Mouse (Mus musculus) hindbrain, embryonic 16.5 days (tissue): ENCODE measurements around the gene Shroom3. TPM values are rescaled to one million over a fixed set of nuclear protein-coding genes. Genes with fewer than 3 reads are reported as not detected.

Experiments used
- ATAC-seq: fragments of 200-750 bp; cut with Nextera tagmentation; 2 replicates; pipeline ENCODE4 v1.8.0; 2017; ENCODE audit warnings: moderate TSS enrichment, moderate library complexity
- H3K27ac ChIP-seq: fragments of 300-500 bp; sonication (generic); 2 replicates; pipeline ENCODE4 v1.5.1; 2014; ENCODE audit warnings: low read depth, mild to moderate bottlenecking, control low read depth, low read length, moderate library complexity
- H3K27me3 ChIP-seq: fragments of 300-500 bp; sonication (generic); replicated peaks from 2 replicates; pipeline ENCODE4 v1.6.1; 2014; ENCODE audit warnings: low read length; ENCODE audit not compliant: control insufficient read depth, insufficient read depth
- H3K36me3 ChIP-seq: fragments of 300-500 bp; sonication (generic); 2 replicates; pipeline ENCODE4 v1.6.1; 2014; ENCODE audit warnings: mild to moderate bottlenecking, low read length, moderate library complexity, mixed read lengths; ENCODE audit not compliant: control insufficient read depth, insufficient read depth
- H3K4me1 ChIP-seq: fragments of 300-500 bp; sonication (generic); 2 replicates; pipeline ENCODE4 v1.6.1; 2014; ENCODE audit warnings: low read depth, low read length; ENCODE audit not compliant: control insufficient read depth, insufficient read depth
- H3K4me2 ChIP-seq: fragments of 300-500 bp; sonication (generic); 2 replicates; pipeline ENCODE4 v1.6.1; 2014; ENCODE audit warnings: mild to moderate bottlenecking, low read length, control low read depth, moderate library complexity
- H3K4me3 ChIP-seq: fragments of 300-500 bp; sonication (generic); 2 replicates; pipeline ENCODE4 v1.5.1; 2014; ENCODE audit warnings: mild to moderate bottlenecking, low read length, control low read depth, moderate library complexity
- H3K9ac ChIP-seq: fragments of 300-500 bp; sonication (generic); 2 replicates; pipeline ENCODE4 v1.6.1; 2014; ENCODE audit warnings: low read depth, mild to moderate bottlenecking, control low read depth, low read length, moderate library complexity
- H3K9me3 ChIP-seq: fragments of 300-500 bp; sonication (generic); 2 replicates; pipeline ENCODE4 v1.6.1; 2014; ENCODE audit warnings: mild to moderate bottlenecking, low read length, moderate library complexity; ENCODE audit not compliant: control insufficient read depth
- WGBS: fragments of 180-500 bp; shearing (Covaris S2); extraction: QIAGEN DNeasy Blood & Tissue Kit; methylation state at CpG from one replicate; pipeline ENCODE4 v1.1.7; 2014; 5-methylcytosine and 5-hydroxymethylcytosine counted together
- polyA plus RNA-seq: library from polyadenylated mRNA; unstranded; fragments of >200 nt; fragmentation: Nextera tagmentation; extraction: Ambion mirVana; gene quantifications from 2 replicates; pipeline ENCODE4 v1.2.1, GENCODE M21; 2015

Shroom3 gene
- polyA plus RNA-seq, 1 experiment from 2014 or later, result 1.4 TPM

DNA sequence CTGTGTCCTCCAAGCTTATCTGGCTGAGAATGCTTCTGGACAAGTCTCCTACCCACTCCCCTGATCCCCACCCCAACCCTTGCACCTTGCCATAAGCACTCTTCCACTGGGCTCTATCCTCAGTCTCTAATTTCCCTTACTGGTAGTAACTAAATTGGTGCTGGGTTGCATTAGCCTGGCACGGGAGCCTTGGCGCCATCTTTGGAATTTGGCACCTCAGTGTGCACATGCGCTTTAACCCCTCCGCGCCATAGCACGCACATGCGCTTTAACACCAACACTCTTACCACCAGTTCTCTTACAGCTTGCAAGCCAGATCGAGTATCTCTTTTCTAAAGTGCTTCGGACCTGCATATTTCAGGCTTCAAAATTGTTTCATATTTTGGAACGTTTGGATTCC, 192.6 kb downstream of the Shroom3 start:
- H3K4me2 ChIP-seq, result no peak overlapping the region
- H3K9ac ChIP-seq, result no peak overlapping the region
- WGBS, result 97% methylated on average over 10 of the region's 10 CpGs
- H3K4me3 ChIP-seq, result no peak overlapping the region
- no peaks in the 10 kb centered on the region for H3K27me3 ChIP-seq
- ATAC-seq, result no peak
- H3K4me1 ChIP-seq, result no peaks in the 10 kb centered on the region
- no peaks in the 10 kb centered on the region for H3K9me3 ChIP-seq
- no peaks in the 10 kb centered on the region for H3K36me3 ChIP-seq
- no peak overlapping the region for H3K27ac ChIP-seq

DNA sequence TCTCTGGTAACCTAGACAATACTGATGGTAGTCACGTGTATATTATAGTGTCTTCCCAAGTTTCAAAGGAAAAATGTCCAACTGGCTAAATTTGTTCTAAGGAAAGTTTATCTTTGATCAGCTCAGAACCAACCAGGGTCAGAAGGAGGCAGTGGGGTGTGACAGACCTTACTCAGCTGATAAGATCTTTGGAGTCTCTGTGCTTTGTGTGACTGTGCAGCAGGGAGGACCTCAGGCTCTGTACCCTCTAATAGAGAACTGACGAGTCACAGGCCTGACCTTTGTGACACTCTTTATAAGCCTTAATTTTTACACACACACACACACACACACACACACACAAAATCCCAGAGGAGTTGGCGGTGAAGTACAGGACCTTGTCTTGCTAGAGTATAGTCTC, 193.9 kb downstream of the Shroom3 start:
- no peak overlapping the region for H3K27ac ChIP-seq
- no peak overlapping the region for H3K4me3 ChIP-seq
- H3K9me3 ChIP-seq, result no peaks in the 10 kb centered on the region
- no peak for ATAC-seq
- no peaks in the 10 kb centered on the region for H3K27me3 ChIP-seq
- 69% methylated on average over 3 of the region's 3 CpGs for WGBS
- no peaks in the 10 kb centered on the region for H3K36me3 ChIP-seq
- no peak overlapping the region for H3K9ac ChIP-seq
- H3K4me2 ChIP-seq, result no peak overlapping the region
- no peaks in the 10 kb centered on the region for H3K4me1 ChIP-seq

DNA sequence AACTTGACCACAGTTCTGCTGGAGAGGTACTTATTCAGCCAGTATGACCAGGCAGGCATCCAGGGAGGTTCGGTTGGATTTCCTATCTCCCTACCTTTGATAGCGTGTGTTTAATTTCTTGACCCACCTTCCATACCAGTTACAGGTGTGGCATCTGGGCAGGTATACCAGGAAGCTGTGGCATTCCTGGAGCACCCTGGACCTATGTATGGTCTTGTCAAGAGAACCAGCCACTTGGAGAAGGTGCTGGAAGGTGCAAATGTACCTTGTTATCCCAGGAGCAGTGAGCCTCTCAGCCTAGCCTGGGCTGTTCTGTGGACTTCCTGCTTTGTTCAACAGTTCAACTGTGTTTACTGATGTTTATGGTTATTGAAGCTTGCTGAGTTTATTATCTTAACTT, 197.2 kb downstream of the Shroom3 start:
- WGBS, result 96% methylated on average over 2 of the region's 2 CpGs

DNA sequence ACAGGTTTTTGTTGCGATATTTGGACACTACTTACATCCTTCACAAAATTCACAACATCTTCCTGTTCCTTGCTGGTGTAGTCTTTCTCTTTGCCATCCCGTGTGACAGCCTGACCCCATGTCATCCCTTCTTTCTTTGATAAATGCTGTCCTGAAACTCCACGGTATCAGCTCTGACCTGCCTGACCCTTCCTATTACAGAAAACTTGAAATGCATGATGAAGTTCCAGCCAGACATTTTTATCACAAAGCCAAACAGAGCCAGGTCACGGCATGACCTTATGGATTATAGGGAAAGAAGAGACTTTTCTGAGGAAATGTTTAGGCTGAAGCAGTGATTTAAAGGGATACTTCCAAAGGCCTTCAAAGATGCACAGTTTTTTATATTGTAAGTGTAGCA, 197.7 kb downstream of the Shroom3 start:
- Histone ChIP-seq H3K4me1 (no peaks in the 10 kb centered on the region), H3K36me3 (no peaks in the 10 kb centered on the region), H3K27ac (no peak overlapping the region), H3K4me3 (no peak overlapping the region), H3K9me3 (no peaks in the 10 kb centered on the region), H3K4me2 (no peak overlapping the region), H3K9ac (no peak overlapping the region), H3K27me3 (no peaks in the 10 kb centered on the region)
- ATAC-seq, result no peak
- WGBS, result 60% methylated on average over 4 of the region's 4 CpGs

More for the DNA sequence above, 197.2 kb downstream of the Shroom3 start:
- Histone ChIP-seq H3K36me3 (no peaks in the 10 kb centered on the region), H3K27ac (no peak overlapping the region), H3K4me2 (no peak overlapping the region), H3K9ac (no peak overlapping the region), H3K4me3 (no peak overlapping the region), H3K4me1 (no peaks in the 10 kb centered on the region), H3K27me3 (no peaks in the 10 kb centered on the region), H3K9me3 (no peaks in the 10 kb centered on the region)
- no peak for ATAC-seq

DNA sequence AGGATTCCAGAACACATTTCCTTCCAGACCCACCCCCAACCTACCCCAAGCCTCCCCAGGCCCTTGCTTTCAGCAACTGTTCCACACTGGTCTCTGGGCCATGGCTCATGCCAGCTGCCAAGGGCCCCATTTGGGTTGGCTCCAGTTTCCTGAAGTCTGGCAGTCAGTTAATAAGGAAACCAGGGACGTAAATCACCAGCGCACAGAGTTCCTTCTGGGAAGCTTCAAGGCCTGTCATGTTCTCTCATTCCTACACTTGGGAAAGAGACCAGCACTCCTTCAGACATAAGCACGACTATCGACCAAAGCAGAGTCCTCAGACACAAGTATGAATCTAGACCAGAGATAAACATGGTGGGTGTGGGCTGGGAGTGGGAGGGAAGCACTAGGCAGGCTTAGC, 202.9 kb downstream of the Shroom3 start:
- no peaks in the 10 kb centered on the region for H3K9me3 ChIP-seq

DNA sequence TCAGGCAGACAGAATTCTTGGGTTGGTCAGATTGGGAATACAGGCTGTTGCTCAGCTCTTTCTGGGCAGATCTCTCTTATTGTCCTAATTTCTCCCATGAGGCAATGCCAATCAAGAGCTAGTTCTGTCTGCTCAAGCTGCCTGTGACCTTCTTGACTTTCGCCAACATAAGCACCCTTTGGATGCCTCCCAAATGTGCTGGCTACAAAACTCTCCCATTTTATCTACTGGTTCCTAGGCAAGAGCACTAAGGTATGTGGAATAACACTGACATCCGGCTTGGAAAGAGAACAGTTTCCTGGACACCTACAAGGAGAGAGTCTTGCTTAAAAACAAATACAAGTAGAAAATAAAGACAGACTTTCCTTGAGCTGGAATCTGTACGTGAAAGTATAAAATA, 204.3 kb downstream of the Shroom3 start:
- Histone ChIP-seq H3K36me3 (no peaks in the 10 kb centered on the region), H3K27ac (no peak overlapping the region), H3K4me2 (no peak overlapping the region), H3K27me3 (no peaks in the 10 kb centered on the region), H3K4me3 (no peak overlapping the region), H3K4me1 (no peaks in the 10 kb centered on the region), H3K9ac (no peak overlapping the region), H3K9me3 (no peaks in the 10 kb centered on the region)
- ATAC-seq, result no peak
- 48% methylated on average over 3 of the region's 3 CpGs for WGBS

More for the DNA sequence above, 202.9 kb downstream of the Shroom3 start:
- Histone ChIP-seq H3K4me1 (no peaks in the 10 kb centered on the region), H3K36me3 (no peaks in the 10 kb centered on the region), H3K27me3 (no peaks in the 10 kb centered on the region), H3K27ac (no peak overlapping the region), H3K4me2 (no peak overlapping the region), H3K4me3 (no peak overlapping the region), H3K9ac (no peak overlapping the region)
- ATAC-seq, result no peak
- WGBS, result 74% methylated on average over 4 of the region's 4 CpGs

DNA sequence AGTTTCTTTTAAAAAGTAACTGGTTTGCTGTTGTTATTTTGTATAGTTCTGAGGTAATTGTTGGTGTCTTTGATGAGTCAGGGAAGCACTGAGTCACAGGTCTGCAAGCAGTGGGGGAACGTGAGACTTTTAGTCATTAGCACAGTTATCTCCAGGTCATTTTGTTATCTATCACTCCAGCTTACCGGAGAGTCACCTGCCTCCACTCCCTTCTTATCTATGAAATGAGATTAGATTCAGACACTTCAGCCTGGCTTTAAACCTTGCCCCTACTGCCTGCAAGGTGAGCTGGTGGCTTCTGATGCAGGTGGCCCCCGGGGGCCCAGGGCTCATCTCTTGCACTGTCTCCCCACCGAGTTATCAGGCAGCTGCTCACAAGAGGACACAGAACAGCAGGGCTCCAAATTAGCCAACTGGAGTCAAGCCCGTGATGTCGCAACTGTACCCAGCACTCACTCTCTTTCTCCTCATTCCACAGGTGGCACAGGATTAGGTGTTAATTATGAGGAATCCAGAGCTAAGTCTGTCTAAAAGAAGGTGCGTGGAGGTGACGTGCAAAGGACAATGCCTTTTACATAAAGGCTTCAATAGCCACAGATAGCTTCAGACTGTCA, 205.5 kb downstream of the Shroom3 start:
- no peak overlapping the region for H3K9ac ChIP-seq
- H3K36me3 ChIP-seq, result no peaks in the 10 kb centered on the region

DNA sequence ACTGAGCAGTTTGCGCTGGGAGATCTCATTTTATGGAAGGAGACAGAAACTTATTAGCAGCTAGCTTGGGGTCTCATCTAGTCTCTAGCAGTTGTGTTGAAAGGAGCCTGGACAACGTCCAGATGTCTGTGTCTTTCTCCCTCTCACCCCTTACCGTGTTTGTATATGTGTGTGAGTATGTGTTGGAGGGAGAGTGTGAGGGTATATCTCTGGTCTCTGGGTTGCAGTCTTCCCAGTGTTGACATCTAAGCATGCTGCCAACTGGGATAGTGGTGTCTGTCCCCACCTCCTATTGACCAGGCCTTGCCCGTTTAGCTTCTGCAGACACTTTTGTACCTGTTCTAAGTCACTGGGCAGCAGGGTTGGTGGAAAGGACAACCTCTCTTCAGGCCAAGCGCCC, 207.7 kb downstream of the Shroom3 start:
- Histone ChIP-seq H3K9me3 (no peaks in the 10 kb centered on the region), H3K27ac (no peak overlapping the region), H3K9ac (no peak overlapping the region), H3K4me2 (no peak overlapping the region), H3K4me1 (no peaks in the 10 kb centered on the region), H3K4me3 (no peak overlapping the region), H3K27me3 (no peaks in the 10 kb centered on the region; the same call in 1 of the 2 replicates), H3K36me3 (no peaks in the 10 kb centered on the region)
- no peak for ATAC-seq
- WGBS, result 92% methylated on average over 5 of the region's 5 CpGs

More for the DNA sequence above, 205.5 kb downstream of the Shroom3 start:
- ATAC-seq, result no peak
- 67% methylated on average over 8 of the region's 8 CpGs for WGBS
- Histone ChIP-seq H3K4me1 (no peaks in the 10 kb centered on the region), H3K4me2 (no peak overlapping the region), H3K9me3 (no peaks in the 10 kb centered on the region), H3K27ac (no peak overlapping the region), H3K4me3 (no peak overlapping the region), H3K27me3 (no peaks in the 10 kb centered on the region)

DNA sequence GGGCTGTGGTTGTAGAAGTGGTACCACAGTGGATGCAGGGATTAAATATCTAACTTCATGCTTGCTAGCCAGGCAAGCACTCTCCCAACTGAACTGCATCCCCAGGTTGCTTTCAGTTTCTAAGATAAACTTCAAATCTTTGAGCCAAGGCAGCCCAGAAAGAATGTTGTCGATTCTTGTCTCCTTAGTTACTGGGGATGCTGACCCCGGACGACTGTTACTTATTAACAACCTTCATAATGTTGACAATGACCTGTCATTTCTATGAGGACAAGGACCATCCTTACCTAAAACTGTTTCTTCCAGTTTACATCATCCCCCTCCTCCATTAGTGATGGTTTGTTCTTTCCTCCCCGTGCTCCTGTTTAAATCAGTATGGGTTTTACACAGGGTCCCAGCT, 210.0 kb downstream of the Shroom3 start:
- Histone ChIP-seq H3K4me2 (no peak overlapping the region), H3K27me3 (no peaks in the 10 kb centered on the region; the same call in 1 of the 2 replicates), H3K9me3 (no peaks in the 10 kb centered on the region), H3K36me3 (no peaks in the 10 kb centered on the region), H3K9ac (no peak overlapping the region), H3K4me1 (peaks cover 2% of the 10 kb centered on the region), H3K27ac (no peak overlapping the region), H3K4me3 (no peak overlapping the region)
- 22% methylated on average over 4 of the region's 4 CpGs for WGBS
- ATAC-seq, result no peak

DNA sequence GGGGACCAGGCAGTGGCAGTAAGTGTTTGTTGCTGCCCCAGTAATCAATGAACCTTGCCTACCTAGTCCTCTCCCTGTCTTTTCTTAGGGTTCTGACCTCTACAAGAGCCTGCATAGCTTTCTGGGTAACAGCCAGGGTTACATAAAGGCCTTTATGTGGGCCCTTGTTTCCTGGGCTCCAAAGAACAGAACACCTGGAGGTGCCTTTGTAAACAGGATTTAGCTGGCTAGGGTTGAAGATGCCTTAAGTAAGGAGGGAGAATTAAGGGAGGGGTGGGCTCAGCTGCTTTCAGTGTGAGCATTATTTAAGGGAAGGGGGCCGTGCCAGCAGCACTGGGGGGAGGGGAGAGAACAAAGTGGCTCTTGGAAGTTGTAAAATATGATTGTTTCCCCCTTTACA, 210.5 kb downstream of the Shroom3 start:
- Histone ChIP-seq H3K4me3 (no peak overlapping the region), H3K4me2 (no peak overlapping the region), H3K27me3 (no peaks in the 10 kb centered on the region; the same call in 1 of the 2 replicates), H3K27ac (no peak overlapping the region), H3K9me3 (no peaks in the 10 kb centered on the region), H3K4me1 (peaks cover 6% of the 10 kb centered on the region), H3K36me3 (no peaks in the 10 kb centered on the region), H3K9ac (no peak overlapping the region)
- 11% methylated on average over 1 of the region's 1 CpGs for WGBS
- no peak for ATAC-seq
